Mouse (Mus musculus) splenic B cell, adult 2 months (primary cell): ENCODE measurements around the gene Slc5a12.

ENCODE experiments used
- DNase-seq: peaks from one replicate; pipeline ENCODE4 v3.0.0-alpha.2; 2011; ENCODE audit warnings: low read depth, low spot score
- H3K27me3 ChIP-seq: 2 replicates; pipeline ENCODE4 v1.6.1; 2012; ENCODE audit warnings: mild to moderate bottlenecking, low read length, moderate library complexity, mixed read lengths; ENCODE audit not compliant: control insufficient read depth, poor library complexity, insufficient read depth, severe bottlenecking
- H3K36me3 ChIP-seq: 2 replicates; pipeline ENCODE4 v1.6.1; 2012; ENCODE audit warnings: mild to moderate bottlenecking, low read length, moderate library complexity, mixed read lengths; ENCODE audit not compliant: control insufficient read depth, poor library complexity, insufficient read depth, severe bottlenecking

Gene Slc5a12

DNA sequence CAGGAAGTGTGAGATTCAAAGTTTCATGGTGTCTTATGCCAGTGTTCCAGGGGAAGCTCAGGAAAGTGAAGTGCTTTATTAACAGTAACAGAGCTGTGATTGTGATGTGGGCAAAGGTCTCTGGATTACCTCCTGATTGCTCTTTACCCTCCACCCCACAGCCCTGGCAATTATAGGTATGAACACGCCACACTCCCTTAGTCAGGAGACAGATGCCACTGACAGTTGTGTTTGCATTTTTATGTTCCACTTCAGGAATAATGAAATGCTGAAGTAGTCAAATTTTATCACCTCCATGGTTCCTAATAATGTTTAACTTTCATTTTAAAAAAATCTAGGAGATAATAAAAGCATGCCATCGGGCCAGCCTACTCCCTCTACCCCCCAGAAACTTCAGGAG, at the start of gene Slc5a12:
Gene Slc5a12, plus strand, starts transcription at position 367 of the 400 bp plus-strand sequence.
- DNase-seq = no peak
- no peaks in the 10 kb centered on the region for H3K36me3 ChIP-seq

DNA sequence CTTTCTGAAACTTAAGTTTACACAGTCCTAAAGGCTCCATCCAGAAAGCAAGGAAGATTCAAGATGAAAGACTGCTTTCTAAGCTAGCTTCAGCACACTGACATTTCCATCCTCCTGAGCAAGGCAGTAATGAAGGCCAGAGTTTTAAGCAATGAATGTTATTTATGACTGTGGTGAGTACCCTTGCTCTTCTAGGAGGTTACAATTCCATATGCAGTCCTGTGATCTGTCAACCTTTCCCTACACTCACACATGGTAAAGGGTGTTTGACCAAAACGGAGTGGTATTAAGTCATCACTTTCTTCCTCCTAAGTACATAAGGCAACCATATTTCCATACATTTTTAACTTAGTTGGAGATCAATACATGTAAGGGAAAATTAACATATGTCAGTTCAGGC, 41.0 kb upstream of the Slc5a12 start:
- no peaks in the 10 kb centered on the region for H3K27me3 ChIP-seq
- no peak for DNase-seq
- no peaks in the 10 kb centered on the region for H3K36me3 ChIP-seq

More for the DNA sequence above, at the start of gene Slc5a12:
- no peaks in the 10 kb centered on the region for H3K27me3 ChIP-seq

DNA sequence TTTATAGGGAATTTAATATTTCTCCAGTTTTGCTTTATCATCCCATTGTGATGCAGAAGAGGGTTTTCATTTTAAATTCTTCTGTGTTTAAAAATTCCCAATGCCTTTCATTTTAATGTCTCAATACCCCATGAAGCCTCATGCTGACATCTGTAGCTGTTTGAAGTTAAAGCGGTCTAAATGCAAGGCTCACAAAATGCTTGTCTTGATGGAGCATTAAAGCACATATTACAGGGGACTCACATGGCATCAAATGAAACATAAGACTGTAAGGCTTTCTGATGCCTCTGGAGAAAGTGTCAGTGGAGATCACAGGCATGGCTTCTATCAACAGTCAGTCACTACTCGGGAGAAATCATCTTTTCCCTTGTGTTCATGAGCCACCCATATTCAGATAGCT, 34.5 kb upstream of the Slc5a12 start:
- DNase-seq = no peak
- no peaks in the 10 kb centered on the region for H3K36me3 ChIP-seq
- H3K27me3 ChIP-seq = no peaks in the 10 kb centered on the region

DNA sequence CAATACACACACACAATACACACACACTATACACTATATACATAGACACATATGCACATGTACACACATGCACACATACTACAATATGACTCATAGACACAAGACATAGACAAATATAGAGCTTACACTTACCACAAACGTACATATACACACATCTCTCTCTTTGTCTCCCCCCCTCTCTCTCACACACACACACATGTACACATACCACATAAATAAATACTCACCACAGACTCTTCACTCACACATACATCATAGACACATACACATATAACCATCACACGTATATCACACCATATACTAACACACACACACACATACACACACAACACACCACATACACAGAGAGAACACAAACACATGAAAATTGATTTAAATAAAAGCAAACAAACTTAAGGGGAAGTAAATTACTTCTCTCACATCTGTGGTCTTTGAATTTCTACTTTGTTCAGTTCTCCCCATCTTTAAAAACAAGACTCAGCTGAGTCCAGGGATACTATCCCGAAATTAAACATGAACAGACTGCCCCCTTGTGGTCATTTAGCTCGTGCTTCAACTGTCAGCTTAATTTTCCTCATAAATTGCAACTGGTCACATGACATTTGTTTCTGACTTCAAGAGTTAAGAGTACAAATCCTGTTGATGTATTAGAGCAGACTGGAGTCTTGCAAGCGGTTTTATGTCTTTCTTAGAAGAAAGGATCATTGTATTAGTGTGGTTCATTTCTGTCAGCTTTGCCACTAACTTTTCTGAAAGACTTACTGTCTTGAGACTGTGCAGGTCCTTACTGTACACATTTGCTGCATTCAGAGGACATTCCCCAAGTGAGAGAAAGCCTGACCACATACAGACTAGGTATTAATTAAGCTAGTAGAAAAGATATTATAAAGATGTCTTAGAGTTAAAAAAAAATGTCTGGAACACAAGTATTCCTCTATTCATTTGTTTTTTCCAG, 32.1 kb upstream of the Slc5a12 start:
- no peak for DNase-seq
- H3K36me3 ChIP-seq = no peaks in the 10 kb centered on the region
- H3K27me3 ChIP-seq = no peaks in the 10 kb centered on the region

DNA sequence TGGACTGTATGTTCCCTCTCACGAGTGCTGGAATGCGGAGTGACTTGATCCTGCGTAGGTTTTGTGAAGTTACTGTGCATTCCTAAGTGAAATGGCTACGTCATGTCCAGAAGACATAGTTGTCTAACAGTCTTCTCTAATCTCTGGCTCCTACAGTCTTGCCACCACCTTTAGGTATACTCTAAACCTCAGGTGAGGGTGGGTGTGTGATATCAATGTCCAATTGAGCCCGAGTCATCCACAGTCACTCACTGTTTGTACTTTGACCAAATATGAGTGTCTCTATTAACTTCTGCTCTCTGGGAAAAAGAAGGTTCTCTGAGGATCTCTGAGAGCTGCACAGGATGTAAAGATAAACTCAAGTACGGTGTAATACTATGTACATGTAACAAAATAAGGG, 10.4 kb upstream of the Slc5a12 start:
- H3K27me3 ChIP-seq = no peaks in the 10 kb centered on the region
- DNase-seq = no peak

DNA sequence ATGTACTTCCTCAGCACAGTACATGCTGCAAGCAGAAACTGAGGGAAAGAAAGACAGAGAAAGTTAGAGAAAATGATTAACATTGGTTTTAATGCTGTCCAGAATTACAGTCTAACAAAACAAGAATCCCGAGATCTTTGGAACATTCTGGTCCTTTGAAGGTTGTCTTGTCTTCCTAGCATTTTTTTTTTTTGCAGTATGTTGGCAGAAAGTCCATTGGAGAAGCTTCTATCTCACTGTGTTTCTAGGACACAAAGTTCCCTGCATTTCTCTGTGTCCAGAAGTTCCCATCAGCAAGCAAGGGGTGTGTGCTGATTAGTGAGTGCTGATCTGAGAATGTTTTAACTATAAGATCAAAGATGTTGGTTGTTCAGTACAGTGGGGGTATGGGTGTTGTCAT, 7.1 kb upstream of the Slc5a12 start:
- Histone ChIP-seq H3K27me3 (no peaks in the 10 kb centered on the region), H3K36me3 (no peaks in the 10 kb centered on the region)
- no peak for DNase-seq

More for the DNA sequence above, 10.4 kb upstream of the Slc5a12 start:
- no peaks in the 10 kb centered on the region for H3K36me3 ChIP-seq

DNA sequence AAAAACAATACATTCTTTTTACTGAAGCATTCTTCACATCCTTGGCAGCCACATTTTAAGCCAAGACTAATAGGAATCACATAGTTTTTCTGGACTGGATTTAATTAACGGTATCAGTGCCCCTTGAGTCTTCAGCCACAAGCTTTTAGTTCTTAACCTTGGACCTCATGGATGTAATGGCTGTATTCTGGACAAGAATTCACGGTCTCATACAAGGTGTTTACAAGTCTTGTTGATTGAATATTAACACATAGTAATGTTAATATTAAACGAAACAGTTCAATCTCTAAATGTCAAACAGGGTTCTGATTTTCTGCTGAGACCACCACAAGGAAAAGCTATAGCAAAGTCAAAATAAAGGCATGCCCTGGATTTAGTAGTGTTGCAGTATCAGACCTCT, 4.8 kb upstream of the Slc5a12 start:
- Histone ChIP-seq H3K27me3 (no peaks in the 10 kb centered on the region), H3K36me3 (no peaks in the 10 kb centered on the region)
- DNase-seq = no peak

DNA sequence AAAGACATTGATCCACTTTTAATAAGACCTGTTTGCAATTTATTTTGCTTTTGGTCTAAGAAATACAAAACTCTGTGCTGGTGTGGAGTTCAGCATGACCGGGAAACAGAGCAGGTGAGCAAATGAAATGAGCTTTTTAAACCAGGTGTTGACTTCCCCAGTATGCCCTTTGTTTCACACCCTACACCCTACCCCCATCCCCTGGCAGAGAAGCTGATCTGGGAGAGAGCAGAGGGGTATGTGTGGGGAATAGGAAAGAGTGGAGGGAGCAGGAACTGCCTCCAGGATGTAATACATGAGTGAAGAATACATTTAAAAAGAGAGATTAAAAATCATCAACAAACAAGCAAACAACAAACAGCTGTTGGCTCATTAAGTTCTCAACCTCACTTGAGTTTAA, 47.3 kb downstream of the Slc5a12 start:
- no peak for DNase-seq
- Histone ChIP-seq H3K27me3 (no peaks in the 10 kb centered on the region), H3K36me3 (no peaks in the 10 kb centered on the region)

DNA sequence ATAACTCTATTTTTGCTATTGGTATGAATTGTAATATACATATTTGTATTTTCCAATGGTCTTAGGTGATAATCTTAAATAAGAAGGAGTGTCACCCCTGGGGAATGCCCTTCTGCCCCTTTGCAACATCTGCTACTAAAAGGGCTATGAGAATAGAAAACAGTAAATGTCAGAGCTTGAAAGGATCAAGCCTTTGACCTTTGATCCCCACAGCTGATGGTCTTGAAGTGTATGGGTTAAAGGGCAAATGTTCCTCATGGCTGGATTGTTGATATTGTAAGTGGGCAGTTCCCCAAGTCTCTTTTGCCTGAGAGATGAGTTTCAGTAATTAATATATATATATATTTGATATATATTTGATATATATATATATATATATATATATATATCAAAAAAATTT, 47.7 kb downstream of the Slc5a12 start:
- DNase-seq = no peak
- no peaks in the 10 kb centered on the region for H3K36me3 ChIP-seq
- H3K27me3 ChIP-seq = no peaks in the 10 kb centered on the region

DNA sequence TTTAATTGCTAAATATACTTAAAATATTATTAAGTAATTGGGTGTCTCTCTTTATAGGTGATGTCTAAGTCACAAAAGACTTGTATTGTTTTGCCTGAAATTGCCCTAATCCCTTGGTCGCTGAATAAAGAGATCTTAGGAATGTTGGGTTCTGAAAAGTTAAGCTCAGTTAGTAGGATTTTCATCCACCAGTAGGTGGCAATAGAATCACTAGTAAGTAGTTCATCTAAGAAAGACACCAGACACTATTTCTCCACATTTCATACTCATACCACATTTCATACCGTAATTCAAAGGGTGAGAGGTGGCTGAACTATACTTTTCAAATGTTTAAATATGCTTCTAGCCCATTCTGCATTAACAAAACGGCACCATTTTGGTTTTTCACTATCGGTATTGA, 66.2 kb downstream of the Slc5a12 start:
- H3K27me3 ChIP-seq = no peaks in the 10 kb centered on the region
- H3K36me3 ChIP-seq = no peaks in the 10 kb centered on the region
- no peak for DNase-seq

DNA sequence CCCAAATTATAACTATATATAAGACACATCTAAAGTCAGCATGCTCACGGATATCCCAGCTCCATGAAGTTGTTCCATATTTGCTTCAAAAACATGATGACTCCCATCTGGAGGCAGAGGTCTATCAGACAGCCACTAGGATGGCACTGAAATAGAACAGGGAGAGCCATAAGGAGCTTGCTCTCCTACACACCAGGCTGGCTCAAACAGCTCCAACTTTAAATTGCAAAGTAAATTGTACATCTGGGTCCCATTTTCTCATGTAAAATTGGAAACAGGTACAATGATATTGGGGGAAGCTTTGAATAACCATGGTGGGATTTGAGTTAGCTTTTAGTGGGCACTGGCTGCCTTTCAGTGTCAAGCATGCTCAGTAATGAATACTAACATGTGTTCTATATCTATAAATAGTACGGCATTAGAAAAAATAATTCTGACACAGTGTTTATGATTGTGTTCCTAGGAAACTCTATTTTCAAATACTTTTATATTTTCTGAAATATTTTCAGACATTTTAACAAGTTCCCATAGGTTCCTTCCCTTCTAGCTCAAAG, 74.0 kb downstream of the Slc5a12 start:
- H3K27me3 ChIP-seq = no peaks in the 10 kb centered on the region
- H3K36me3 ChIP-seq = no peaks in the 10 kb centered on the region
- DNase-seq = no peak
